Mouse (Mus musculus): ENCODE measurements at regions not wholly inside any gene's neighbourhood (a gene's known extent, or its start where the extent isn't known, plus 50 kb on each side); places are given as distances from the start of the nearest gene placed in this dataset.

DNA sequence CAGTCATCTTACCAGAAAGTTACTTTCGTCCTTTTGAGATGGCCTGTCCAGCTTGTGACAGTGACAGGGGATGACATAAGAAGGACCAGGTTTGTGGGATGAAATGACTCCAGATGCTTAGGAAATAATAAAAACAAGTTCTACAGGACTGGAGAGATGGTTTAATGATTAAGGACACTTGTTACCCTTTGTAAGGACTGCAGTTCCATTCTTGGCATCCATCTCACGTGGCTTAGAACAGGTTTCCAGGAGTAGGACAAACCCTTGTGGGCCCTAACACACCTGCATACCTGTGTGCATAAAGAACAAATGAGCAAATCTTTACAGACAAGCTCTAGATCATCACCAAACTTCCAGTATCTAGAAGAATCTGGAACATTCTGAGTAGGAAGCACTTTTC is 211.6 kb upstream of the Irx2 start:
- WGBS, result 47% methylated on average over 2 of the region's 2 CpGs
- no peak for DNase-seq
- TF ChIP-seq CTCF (IDR thresholded peaks at IDR 0.05; ENCODE audit: insufficient read depth, low read length) (no peak), POLR2A (IDR thresholded peaks at IDR 0.05; ENCODE audit: borderline replicate concordance, extremely low read depth, low read depth, low read length) (no peak)
- no peaks in the 10 kb centered on the region for H3K4me1 ChIP-seq (ENCODE audit: control insufficient read depth, insufficient read depth, low read length)
- H3K4me3 ChIP-seq (replicated peaks; ENCODE audit: extremely low read depth, low read depth, low read length), result no peak overlapping the region

DNA sequence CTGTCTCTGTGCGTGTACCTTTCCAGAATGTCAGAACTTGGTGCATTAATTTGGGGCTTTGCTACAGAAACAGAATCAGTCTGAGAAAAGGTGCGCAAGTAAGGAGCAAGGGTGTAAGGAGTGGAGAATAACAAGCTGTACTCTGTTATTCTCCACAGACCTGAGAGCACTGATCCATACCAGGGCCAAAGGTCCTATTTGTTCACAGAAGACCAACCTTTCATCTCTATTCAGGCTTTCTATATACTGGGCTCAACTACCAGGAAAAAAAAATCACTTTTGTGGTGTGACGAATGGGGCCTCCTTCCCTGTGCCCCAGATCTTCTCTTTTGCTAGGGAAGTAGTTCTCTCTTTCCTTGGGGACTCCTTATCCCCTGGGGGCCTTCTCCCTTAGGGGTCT is 210.8 kb upstream of the Irx2 start:
- no peak for DNase-seq
- 81% methylated on average over 3 of the region's 3 CpGs for WGBS
- TF ChIP-seq CTCF (IDR thresholded peaks at IDR 0.05; ENCODE audit: insufficient read depth, low read length) (no peak), POLR2A (IDR thresholded peaks at IDR 0.05; ENCODE audit: borderline replicate concordance, extremely low read depth, low read depth, low read length) (no peak)

DNA sequence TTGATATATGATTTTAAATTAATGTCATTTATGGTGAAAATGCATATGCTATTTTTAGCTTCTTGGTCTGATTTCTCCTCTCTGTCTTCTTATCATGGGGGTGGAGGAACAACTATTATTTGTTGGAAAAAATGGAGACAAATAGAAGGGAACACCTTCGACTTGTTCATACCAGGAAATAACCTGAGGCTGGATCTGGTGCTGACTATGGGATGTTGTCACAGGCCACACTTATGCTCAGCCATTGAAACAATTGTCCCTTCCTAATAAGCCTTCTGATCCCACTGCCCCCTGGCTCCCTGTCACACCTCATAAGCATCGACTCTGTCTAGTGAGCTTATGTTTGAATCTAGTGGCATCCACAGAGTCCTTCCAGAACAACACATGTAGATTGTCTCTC is 210.3 kb upstream of the Irx2 start:
- H3K4me1 ChIP-seq (ENCODE audit: control insufficient read depth, insufficient read depth, low read length), result no peaks in the 10 kb centered on the region
- DNase-seq, result no peak
- H3K4me3 ChIP-seq (replicated peaks; ENCODE audit: extremely low read depth, low read depth, low read length), result no peak overlapping the region
- 72% methylated on average over 2 of the region's 2 CpGs for WGBS
- TF ChIP-seq CTCF (IDR thresholded peaks at IDR 0.05; ENCODE audit: insufficient read depth, low read length) (no peak), POLR2A (IDR thresholded peaks at IDR 0.05; ENCODE audit: borderline replicate concordance, extremely low read depth, low read depth, low read length) (no peak)

More for the DNA sequence above, 210.8 kb upstream of the Irx2 start:
- Histone ChIP-seq H3K4me1 (ENCODE audit: control insufficient read depth, insufficient read depth, low read length) (no peaks in the 10 kb centered on the region), H3K4me3 (replicated peaks; ENCODE audit: extremely low read depth, low read depth, low read length) (no peak overlapping the region)

DNA sequence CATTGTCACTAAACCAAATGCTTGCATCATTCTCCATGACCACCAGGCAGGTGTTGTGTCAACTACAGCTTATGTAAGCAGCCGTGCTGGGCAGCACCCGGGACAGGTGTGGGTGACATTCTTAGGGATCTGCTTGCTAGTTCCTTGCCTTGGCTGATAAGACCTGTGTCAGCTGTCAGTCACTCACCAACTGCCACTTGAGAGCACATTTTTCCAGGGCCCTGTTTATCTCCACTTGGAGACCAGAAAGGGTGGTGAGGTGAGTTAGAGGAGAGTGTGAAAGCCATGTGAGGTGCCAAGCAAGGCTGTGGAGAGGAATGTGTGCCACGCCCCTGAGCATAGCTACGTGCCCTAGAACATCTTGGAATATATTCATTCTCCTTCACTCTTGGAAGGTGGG is 209.1 kb upstream of the Irx2 start:
- DNase-seq, result no peak
- TF ChIP-seq POLR2A (IDR thresholded peaks at IDR 0.05; ENCODE audit: borderline replicate concordance, extremely low read depth, low read depth, low read length), result no peak
- TF ChIP-seq CTCF (IDR thresholded peaks at IDR 0.05; ENCODE audit: insufficient read depth, low read length), result no peak
- WGBS, result 58% methylated on average over 4 of the region's 4 CpGs
- Histone ChIP-seq H3K4me3 (replicated peaks; ENCODE audit: extremely low read depth, low read depth, low read length) (no peak overlapping the region), H3K4me1 (ENCODE audit: control insufficient read depth, insufficient read depth, low read length) (no peaks in the 10 kb centered on the region)

DNA sequence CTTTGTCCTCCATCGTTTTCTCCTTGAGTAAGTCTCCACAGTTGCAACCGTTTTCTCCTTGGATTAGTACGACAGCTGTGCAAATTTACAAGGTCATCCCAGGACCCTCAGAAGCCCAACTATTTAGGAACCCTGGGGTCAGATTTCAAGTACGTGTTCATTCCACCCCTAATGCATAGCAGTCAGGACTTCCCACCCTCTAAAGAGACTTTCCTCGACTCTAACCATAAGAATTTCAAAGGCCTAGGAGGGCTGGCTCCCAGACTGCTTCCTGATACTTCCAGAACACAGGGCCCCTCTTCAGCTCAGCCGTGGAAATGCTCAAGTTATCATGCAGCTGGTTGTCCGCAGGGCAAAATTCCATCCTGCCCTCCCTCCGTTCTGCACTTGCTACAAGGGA is 202.7 kb upstream of the Irx2 start:
- TF ChIP-seq CTCF (IDR thresholded peaks at IDR 0.05; ENCODE audit: insufficient read depth, low read length) (no peak), POLR2A (IDR thresholded peaks at IDR 0.05; ENCODE audit: borderline replicate concordance, extremely low read depth, low read depth, low read length) (no peak)
- 54% methylated on average over 8 of the region's 8 CpGs for WGBS
- DNase-seq, result no peak

DNA sequence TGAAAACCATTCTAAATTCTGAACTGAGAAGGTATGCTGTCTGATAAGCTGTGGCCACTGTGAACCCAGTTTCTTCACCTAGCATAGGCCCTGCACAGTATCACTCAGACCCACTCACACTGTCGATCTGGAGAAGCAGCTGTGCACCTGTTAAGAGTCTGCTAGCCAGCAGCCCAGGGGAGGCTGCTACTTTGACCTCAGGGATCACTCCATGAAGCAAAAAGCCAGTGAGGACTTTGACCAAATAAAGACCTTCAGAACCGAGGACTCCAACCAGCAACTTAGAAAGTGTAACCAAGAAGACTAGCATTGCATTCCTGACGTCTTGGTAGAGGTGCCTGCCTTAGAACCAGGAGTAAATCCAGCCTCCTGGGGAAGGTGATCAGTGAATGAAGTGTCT is 183.3 kb upstream of the Irx2 start:
- no peak for DNase-seq
- Histone ChIP-seq H3K4me1 (ENCODE audit: control insufficient read depth, insufficient read depth, low read length) (no peaks in the 10 kb centered on the region), H3K4me3 (replicated peaks; ENCODE audit: extremely low read depth, low read depth, low read length) (no peak overlapping the region)
- 63% methylated on average over 3 of the region's 3 CpGs for WGBS
- TF ChIP-seq CTCF (IDR thresholded peaks at IDR 0.05; ENCODE audit: insufficient read depth, low read length) (no peak), POLR2A (IDR thresholded peaks at IDR 0.05; ENCODE audit: borderline replicate concordance, extremely low read depth, low read depth, low read length) (no peak)

More for the DNA sequence above, 202.7 kb upstream of the Irx2 start:
- H3K4me1 ChIP-seq (ENCODE audit: control insufficient read depth, insufficient read depth, low read length), result no peaks in the 10 kb centered on the region
- no peak overlapping the region for H3K4me3 ChIP-seq (replicated peaks; ENCODE audit: extremely low read depth, low read depth, low read length)

DNA sequence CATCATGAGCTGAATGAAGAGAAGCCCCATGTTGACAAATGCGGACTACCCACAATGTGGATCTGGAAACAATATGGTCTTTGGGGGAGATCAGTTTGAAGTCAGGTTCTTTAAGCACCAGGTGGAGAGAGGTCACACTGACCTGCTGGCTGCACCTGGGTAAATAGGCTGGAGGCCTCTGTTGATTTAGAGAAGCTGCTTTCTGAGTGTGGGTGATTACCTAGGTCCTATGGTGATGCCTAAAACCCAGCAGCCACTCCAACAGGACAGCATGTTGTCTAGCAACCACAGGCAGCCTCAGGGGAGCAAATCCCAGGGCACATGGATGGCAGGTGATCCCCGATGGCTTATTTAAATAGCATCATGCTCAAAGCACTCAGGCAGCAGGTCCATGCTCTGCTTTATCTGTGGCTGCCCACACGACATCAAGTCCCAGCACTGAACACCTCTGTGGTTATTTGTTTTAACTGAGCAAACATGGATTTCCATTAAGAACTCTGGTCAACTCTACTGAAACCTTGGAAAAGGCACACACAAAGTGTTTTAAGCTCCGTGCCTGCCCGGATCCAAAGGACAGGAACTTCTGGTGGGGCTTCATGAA is 180.1 kb upstream of the Irx2 start:
- whole genome bisulfite sequencing, result 46% methylated on average over 5 of the region's 5 CpGs
- TF ChIP-seq POLR2A (IDR thresholded peaks at IDR 0.05; ENCODE audit: borderline replicate concordance, extremely low read depth, low read depth, low read length) (no peak), CTCF (IDR thresholded peaks at IDR 0.05; ENCODE audit: insufficient read depth, low read length) (no peak)

DNA sequence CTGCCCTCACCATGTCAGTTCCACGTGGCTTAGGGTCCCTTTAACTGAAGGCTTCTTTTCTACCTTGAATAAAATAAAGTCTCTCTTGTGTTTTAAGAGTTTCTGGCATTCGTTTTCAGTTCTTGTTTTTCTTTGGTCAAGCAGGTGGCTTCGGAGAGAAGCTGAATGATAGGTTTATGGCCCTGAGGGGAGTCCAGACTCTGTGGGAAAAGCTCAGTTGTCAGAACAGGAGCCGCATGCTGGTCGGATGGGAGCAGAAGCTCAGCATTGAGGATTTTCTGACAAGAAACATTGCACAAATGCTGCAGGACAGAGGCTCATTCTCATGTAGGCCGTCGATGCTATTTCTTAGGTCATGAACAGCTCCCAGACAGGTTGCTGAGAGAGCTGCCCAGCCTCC is 133.3 kb upstream of the Irx2 start:
- DNase-seq, result no peak
- TF ChIP-seq POLR2A (IDR thresholded peaks at IDR 0.05; ENCODE audit: borderline replicate concordance, extremely low read depth, low read depth, low read length) (no peak), CTCF (IDR thresholded peaks at IDR 0.05; ENCODE audit: insufficient read depth, low read length) (no peak)
- 66% methylated on average over 7 of the region's 7 CpGs for WGBS
- no peaks in the 10 kb centered on the region for H3K4me1 ChIP-seq (ENCODE audit: control insufficient read depth, insufficient read depth, low read length)
- H3K4me3 ChIP-seq (replicated peaks; ENCODE audit: extremely low read depth, low read depth, low read length), result no peak overlapping the region

More for the DNA sequence above, 180.1 kb upstream of the Irx2 start:
- Histone ChIP-seq H3K4me3 (replicated peaks; ENCODE audit: extremely low read depth, low read depth, low read length) (no peak overlapping the region), H3K4me1 (ENCODE audit: control insufficient read depth, insufficient read depth, low read length) (no peaks in the 10 kb centered on the region)
- no peak for DNase-seq

DNA sequence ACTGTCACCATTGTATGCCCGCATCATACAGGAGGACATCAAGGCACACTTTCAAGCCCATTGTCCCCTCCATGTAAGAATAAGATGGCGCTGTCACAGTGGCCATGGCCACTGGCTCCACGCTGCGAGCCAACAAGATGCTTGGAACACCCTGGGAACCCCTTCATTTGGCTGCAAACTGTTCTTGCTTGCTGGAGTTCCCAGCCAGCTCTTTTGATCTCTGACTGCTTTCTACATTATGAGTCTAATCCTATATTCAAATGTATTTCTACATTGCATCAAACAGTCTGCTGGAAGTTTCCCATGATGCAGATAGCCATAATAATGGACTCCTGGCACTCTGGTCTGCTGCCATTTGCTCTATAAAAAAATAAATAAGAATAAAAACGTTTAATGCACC is 131.6 kb upstream of the Irx2 start:
- WGBS, result 70% methylated on average over 5 of the region's 5 CpGs
- no peak for DNase-seq
- no peak for TF ChIP-seq CTCF (IDR thresholded peaks at IDR 0.05; ENCODE audit: insufficient read depth, low read length)
- no peak for TF ChIP-seq POLR2A (IDR thresholded peaks at IDR 0.05; ENCODE audit: borderline replicate concordance, extremely low read depth, low read depth, low read length)
- H3K4me1 ChIP-seq (ENCODE audit: control insufficient read depth, insufficient read depth, low read length), result no peaks in the 10 kb centered on the region
- H3K4me3 ChIP-seq (replicated peaks; ENCODE audit: extremely low read depth, low read depth, low read length), result no peak overlapping the region

DNA sequence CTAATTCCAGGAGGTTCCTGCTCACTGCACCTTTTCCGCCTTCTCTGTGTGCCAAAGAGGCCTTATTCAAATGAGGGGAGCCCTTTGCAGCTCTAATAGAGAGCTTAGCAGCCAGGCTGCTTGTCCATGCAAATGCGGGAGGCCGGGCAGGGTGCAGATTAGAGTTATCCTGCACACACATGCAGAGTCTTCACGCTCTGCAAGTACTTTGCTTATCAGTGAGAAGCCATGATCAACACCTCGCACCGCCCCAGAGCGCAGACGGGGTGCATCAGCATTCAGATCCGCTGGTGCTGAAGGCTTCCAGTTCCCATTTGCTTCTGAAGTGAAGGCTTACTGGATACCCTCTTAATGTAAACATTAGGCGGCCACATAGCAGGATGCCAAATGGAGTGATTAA is 131.1 kb upstream of the Irx2 start:
- Histone ChIP-seq H3K4me3 (replicated peaks; ENCODE audit: extremely low read depth, low read depth, low read length) (no peak overlapping the region), H3K4me1 (ENCODE audit: control insufficient read depth, insufficient read depth, low read length) (no peaks in the 10 kb centered on the region)
- TF ChIP-seq CTCF (IDR thresholded peaks at IDR 0.05; ENCODE audit: insufficient read depth, low read length), result no peak
- no peak for TF ChIP-seq POLR2A (IDR thresholded peaks at IDR 0.05; ENCODE audit: borderline replicate concordance, extremely low read depth, low read depth, low read length)
- no peak for DNase-seq
- WGBS, result 14% methylated on average over 10 of the region's 10 CpGs
